17 mouse cellular contexts compared by ENCODE assay signal in the genomic region with DNA sequence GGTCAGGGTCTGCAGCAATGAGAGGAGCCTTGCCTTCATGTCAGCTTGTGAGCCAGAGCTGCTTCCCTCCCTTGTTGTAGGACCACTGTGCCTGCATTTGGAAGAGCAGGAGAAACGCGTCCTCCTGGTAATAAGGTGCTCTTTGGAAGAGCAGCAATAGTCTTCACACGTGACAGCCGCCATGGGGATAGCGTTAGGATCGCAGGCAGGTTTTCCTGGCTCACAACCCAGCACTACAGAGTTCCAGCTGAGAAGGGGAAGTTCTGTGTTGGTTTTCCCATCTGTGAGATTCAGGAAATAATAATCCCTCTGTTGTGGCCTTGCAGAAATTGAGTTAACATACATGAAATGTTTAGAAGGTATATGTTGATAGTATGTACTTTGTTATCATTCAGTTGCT.
A peak's percentile ranks its signal among the peaks of the same experiment; 100 is the strongest.
DNase-seq lines count a peak whose midpoint lies in the region; ATAC-seq and TF ChIP-seq lines count a peak whose summit lies in the region.
"Had no signal": no experiment of that assay in that cellular context is flagged by ENCODE, and none has a peak within 500 bp of the region (broad histone marks: within the 10 kb centered on the region; RNA-seq: fewer than 3 reads in every experiment).

No protein-coding gene starts in this region.

- WGBS in embryonic facial prominence, embryonic 10.5 days = 98% methylated on average over 6 of the region's 6 CpGs

- no peak overlapping the region for H3K4me3 ChIP-seq in layer of hippocampus, adult 2 months
- H3K4me3 ChIP-seq in embryonic facial prominence, embryonic 10.5 days = no peak overlapping the region
- H3K4me3 ChIP-seq: embryonic facial prominence, embryonic 12.5 days; gastrocnemius, adult 2 months; hindbrain, embryonic 10.5 days; lung, embryonic 15.5 days; midbrain, embryonic 12.5 days; neural tube, embryonic 13.5 days had no signal

- H3K27me3 ChIP-seq in embryonic facial prominence, embryonic 10.5 days (replicated peaks; ENCODE audit: low read depth, poor library complexity, severe bottlenecking) = no peaks in the 10 kb centered on the region
- H3K27me3 ChIP-seq: embryonic facial prominence, embryonic 12.5 days; lung, embryonic 15.5 days; midbrain, embryonic 12.5 days; neural tube, embryonic 13.5 days had no signal

- peaks cover 16% of the 10 kb centered on the region for H3K4me1 ChIP-seq in embryonic facial prominence, embryonic 10.5 days

- TF ChIP-seq CTCF in layer of hippocampus, adult 2 months (conservative IDR thresholded peaks at IDR 0.05) = no peak

- no peaks in the 10 kb centered on the region for H3K9me3 ChIP-seq in embryonic facial prominence, embryonic 10.5 days
- H3K9me3 ChIP-seq: embryonic facial prominence, embryonic 12.5 days; hindbrain, embryonic 10.5 days; lung, embryonic 15.5 days; midbrain, embryonic 12.5 days; neural tube, embryonic 13.5 days had no signal

- ATAC-seq in megakaryocyte, adult 5-6 weeks (ENCODE audit: poor library complexity, severe bottlenecking) = no peak
- ATAC-seq: hindbrain, postnatal 0 days; intestine, postnatal 0 days had no signal

- peaks cover 17% of the 10 kb centered on the region for H3K36me3 ChIP-seq in embryonic facial prominence, embryonic 10.5 days (replicated peaks)
- H3K36me3 ChIP-seq: embryonic facial prominence, embryonic 12.5 days; lung, embryonic 15.5 days; midbrain, embryonic 12.5 days; neural tube, embryonic 13.5 days had no signal

- peak in 1 of 2 experiments; percentile 5 for DNase-seq in layer of hippocampus, adult 2 months (ENCODE audit: low spot score in 2 of 2)
- DNase-seq in layer of hippocampus, adult 9-10 months (ENCODE audit: low spot score) = no peak
- DNase-seq in cerebellum, adult 11 months = peak; percentile 58
- peak; percentile 65 for DNase-seq in cerebellum, adult 8-10 months
- DNase-seq in embryonic facial prominence, embryonic 10.5 days (ENCODE audit: low spot score) = peak; percentile 2
- no peak for DNase-seq in lung, postnatal 10 days
- DNase-seq: adrenal gland, postnatal 10 days; gastrocnemius, adult 2 months had no signal

- peak overlapping the region; percentile 61; the same call in 1 of the 2 replicates for H3K27ac ChIP-seq in layer of hippocampus, adult 2 months
- no peak overlapping the region for H3K27ac ChIP-seq in embryonic facial prominence, embryonic 10.5 days (replicated peaks)
- H3K27ac ChIP-seq: embryonic facial prominence, embryonic 12.5 days; gastrocnemius, adult 2 months; hindbrain, embryonic 10.5 days; hindbrain, postnatal 0 days; liver, embryonic 14.5 days; lung, embryonic 15.5 days; midbrain, embryonic 12.5 days; neural tube, embryonic 13.5 days had no signal

Comparison
In these comparisons a context has a peak if more than half of its experiments do, and no peak if none do; other contexts are left out.
1. DNase-seq: peak in cerebellum, adult 11 months (single experiment), cerebellum, adult 8-10 months (single experiment) and embryonic facial prominence, embryonic 10.5 days (single experiment); none in layer of hippocampus, adult 9-10 months (single experiment) and lung, postnatal 10 days (single experiment).